Mouse (Mus musculus) heart, adult 2 months (tissue): ENCODE data around the gene H2-M10.2. TPM values are rescaled to one million over a fixed set of nuclear protein-coding genes. Genes with fewer than 3 reads are reported as not detected.

Experiments used
- DNase-seq, 2 experiments: peaks; one replicate each; pipeline ENCODE4 v3.0.0; 2021
- H3K27ac ChIP-seq: fragments of 200-600 bp; 2 replicates; pipeline ENCODE4 v1.8.1; 2022
- H3K27me3 ChIP-seq: fragments of 200-500 bp; 2 replicates; pipeline ENCODE4 v1.6.1; 2012; ENCODE audit warnings: mild to moderate bottlenecking, low read length, inconsistent platforms, mixed read lengths; ENCODE audit not compliant: control insufficient read depth, insufficient read depth
- H3K36me3 ChIP-seq: fragments of 200-500 bp; 2 replicates; pipeline ENCODE4 v1.6.1; 2012; ENCODE audit warnings: low read length, inconsistent platforms; ENCODE audit not compliant: control insufficient read depth, insufficient read depth
- H3K4me1 ChIP-seq: fragments of 200-500 bp; 2 replicates; pipeline ENCODE4 v1.6.1; 2011; ENCODE audit warnings: low read length; ENCODE audit not compliant: control insufficient read depth, insufficient read depth
- H3K4me3 ChIP-seq: fragments of 200-600 bp; 2 replicates; pipeline ENCODE4 v1.8.1; 2022
- H3K79me2 ChIP-seq: fragments of 200-500 bp; replicated peaks from 2 replicates; pipeline ENCODE4 v1.6.1; 2012; ENCODE audit warnings: mild to moderate bottlenecking, inconsistent platforms, low read length, moderate library complexity, mixed read lengths; ENCODE audit not compliant: control insufficient read depth, insufficient read depth
- H3K9ac ChIP-seq: fragments of 200-500 bp; 2 replicates; pipeline ENCODE4 v1.6.1; 2012; ENCODE audit warnings: low read depth, mild to moderate bottlenecking, control low read depth, inconsistent platforms, low read length, mixed read lengths
- CTCF ChIP-seq: fragments of 200-600 bp; IDR thresholded peaks from 2 replicates; pipeline ENCODE4 v1.8.1; 2022; ENCODE audit warnings: antibody characterized with exemption, mild to moderate bottlenecking, moderate library complexity
- EP300 ChIP-seq: fragments of 200-500 bp; IDR thresholded peaks from 2 replicates; pipeline ENCODE4 v1.6.1; 2011; ENCODE audit warnings: low read depth, low read length, control low read depth; ENCODE audit not compliant: insufficient read depth
- POLR2A ChIP-seq: fragments of 200-500 bp; IDR thresholded peaks from 2 replicates; pipeline ENCODE4 v1.6.1; 2011; ENCODE audit warnings: mild to moderate bottlenecking, low read depth, low read length, control low read depth; ENCODE audit not compliant: insufficient read depth
- WGBS: fragments of 180-500 bp; shearing (Covaris S2); methylation state at CpG from one replicate; pipeline ENCODE4 v1.1.7; 2018; 5-methylcytosine and 5-hydroxymethylcytosine counted together
- intact Hi-C: fragments of 180-260 bp; cut with DNase I; formaldehyde crosslinking; loops from one replicate; pipeline ENCODE4 v1.15.1; 2025
- long read RNA-seq: library from polyadenylated mRNA; stranded (forward); transcript quantifications from one replicate; pipeline ENCODE4 v2.0.0, GENCODE M21; 2021
- polyA plus RNA-seq: library from polyadenylated mRNA; depleted of rRNA; stranded (reverse); fragments of >200 nt; gene quantifications from 2 replicates; pipeline ENCODE4 v1.2.3, GENCODE M21; 2012; rRNA removed
- total RNA-seq, 2 experiments: library from RNA; stranded (reverse); gene quantifications; 2 replicates each; pipeline ENCODE4 v1.2.3; 2021

H2-M10.2 gene
- not detected for total RNA-seq
- polyA plus RNA-seq, result not detected in 2 replicates
- long read RNA-seq, result 0 reads

DNA sequence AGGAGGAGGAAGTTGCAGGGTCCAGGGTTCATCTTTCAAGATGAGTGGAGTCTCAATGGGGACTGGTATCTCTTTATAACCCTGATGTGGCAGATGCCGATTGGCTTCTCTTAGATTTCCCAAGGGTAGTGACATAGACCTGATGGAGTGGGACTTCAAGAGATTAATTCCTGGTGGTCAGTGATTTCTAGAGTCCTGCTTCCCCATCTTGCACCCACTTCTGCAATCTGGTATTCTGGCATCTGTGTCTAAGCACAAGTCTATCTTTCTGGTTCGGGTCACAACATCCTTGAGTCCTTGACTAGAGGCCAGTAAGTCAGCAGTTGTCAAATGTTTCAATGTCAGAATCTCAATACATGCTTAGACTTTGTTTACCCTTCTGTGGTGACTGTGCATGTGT is at the start of gene H2-M10.2:
TSS of gene H2-M10.2 (minus strand) at position 101 of the 400 bp plus-strand sequence.
- TF ChIP-seq POLR2A (no peak), CTCF (no peak), EP300 (no peak)
- intact Hi-C loops, result no loop called here
- Histone ChIP-seq H3K4me3 (no peak within 1 kb of the TSS), H3K36me3 (no peaks in the 10 kb centered on the region), H3K4me1 (no peaks in the 10 kb centered on the region), H3K79me2 (no peaks in the 10 kb centered on the region), H3K27ac (no peak within 1 kb of the TSS), H3K27me3 (no peaks in the 10 kb centered on the region), H3K9ac (no peak within 1 kb of the TSS)
- WGBS, result 75% methylated on average over 2 of the region's 2 CpGs
- no peak for DNase-seq

DNA sequence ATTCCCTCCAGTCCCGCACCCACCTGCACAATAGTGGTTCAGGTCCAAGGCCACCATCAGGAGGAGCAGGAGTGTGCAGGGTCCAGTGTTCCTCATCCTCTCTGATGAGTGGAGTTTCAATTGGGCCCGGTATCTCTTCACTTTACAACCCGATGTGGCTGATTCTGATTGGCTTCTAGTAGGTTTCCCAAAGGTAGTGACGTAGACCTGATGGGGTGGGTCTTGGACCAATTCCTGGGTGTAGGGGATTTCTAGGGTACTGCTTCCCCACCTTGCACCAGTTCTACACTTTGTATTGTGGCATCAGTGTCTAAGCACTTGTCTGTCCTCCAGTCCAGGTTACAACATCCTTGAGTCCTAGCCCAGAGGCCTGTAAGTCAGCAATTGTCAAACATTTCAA is 39.8 kb upstream of the H2-M10.2 start, which contains the start of gene H2-M10.1:
TSS of gene H2-M10.1 (minus strand) at position 101 of the 400 bp plus-strand sequence.
- no peak within 1 kb of the TSS for H3K27ac ChIP-seq
- no peaks in the 10 kb centered on the region for H3K4me1 ChIP-seq
- TF ChIP-seq EP300 (no peak), POLR2A (no peak)
- no peak within 1 kb of the TSS for H3K4me3 ChIP-seq
- no peaks in the 10 kb centered on the region for H3K79me2 ChIP-seq
- 81% methylated on average over 4 of the region's 4 CpGs for WGBS
- intact Hi-C loops, result no loop called here
- no peaks in the 10 kb centered on the region for H3K36me3 ChIP-seq
- no peak within 1 kb of the TSS for H3K9ac ChIP-seq
- H3K27me3 ChIP-seq, result no peaks in the 10 kb centered on the region
- no peak for DNase-seq

DNA sequence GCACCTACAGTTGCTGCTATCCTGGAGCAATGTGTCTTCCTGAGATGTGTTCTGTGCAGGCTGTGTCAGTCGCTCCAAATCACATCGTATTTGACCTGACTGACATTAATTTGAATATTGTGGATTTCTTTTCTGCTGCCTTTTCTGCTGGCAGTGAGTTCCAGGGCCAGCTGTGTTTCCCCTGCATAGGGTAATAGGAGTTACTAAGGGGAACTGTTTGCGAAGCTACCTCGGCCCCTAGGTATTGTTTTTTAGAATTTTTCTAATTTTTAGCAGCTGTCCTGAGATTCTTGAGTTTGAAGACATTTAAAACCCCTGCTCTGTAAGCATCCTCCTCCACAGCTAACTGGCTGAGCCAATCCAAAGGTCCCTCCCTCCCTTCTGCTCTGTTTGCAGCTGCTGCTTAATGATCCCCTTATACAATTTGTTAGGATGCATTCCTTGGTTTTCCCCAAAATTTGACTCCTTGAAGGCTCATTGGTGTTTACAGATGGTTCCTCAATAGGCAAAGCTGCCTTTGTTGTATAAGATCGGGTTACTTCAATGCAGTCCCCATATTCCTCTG is 29.5 kb upstream of the H2-M10.2 start:
- H3K4me1 ChIP-seq, result no peaks in the 10 kb centered on the region
- no peaks in the 10 kb centered on the region for H3K79me2 ChIP-seq
- intact Hi-C loops, result no loop called here
- no peaks in the 10 kb centered on the region for H3K36me3 ChIP-seq
- no peaks in the 10 kb centered on the region for H3K27me3 ChIP-seq
- peak overlapping the region; percentile 54; the same call in 1 of the 2 replicates for H3K4me3 ChIP-seq
- no peak overlapping the region for H3K27ac ChIP-seq
- H3K9ac ChIP-seq, result no peak overlapping the region
- WGBS, result 37% methylated on average over 5 of the region's 5 CpGs
- DNase-seq, result no peak
- TF ChIP-seq EP300 (no peak), POLR2A (no peak), CTCF (no peak)

DNA sequence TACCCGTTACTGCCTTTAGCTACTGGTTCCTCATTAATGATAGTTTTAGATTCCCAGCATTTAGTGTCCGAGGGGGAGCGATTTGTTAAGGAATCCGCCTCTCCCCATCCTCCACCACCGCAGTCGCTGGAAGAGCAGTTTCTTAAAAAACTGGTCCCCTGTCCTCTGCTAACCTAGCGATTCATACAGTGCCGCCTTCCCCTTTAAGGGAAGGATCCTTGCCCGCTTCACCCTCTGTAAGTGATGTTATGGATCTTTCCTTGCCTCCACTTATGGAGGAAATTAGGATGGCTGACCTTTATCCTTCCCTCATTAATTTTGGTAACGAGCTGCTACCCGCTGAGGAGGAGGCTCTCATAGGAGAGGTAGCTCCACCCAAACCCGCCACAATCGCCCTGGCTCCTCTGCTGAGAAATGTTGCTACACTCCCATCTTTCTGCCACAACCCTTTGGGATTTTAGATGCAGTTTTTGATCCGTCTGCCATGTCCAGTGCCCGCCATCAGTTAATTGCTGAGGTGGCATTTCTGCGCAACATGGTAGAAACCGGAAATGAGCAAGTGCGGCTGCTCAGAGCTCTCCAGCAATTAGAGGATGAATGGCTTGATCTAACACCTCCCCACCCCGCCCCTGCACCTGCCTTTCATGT is 28.9 kb upstream of the H2-M10.2 start:
- peak overlapping the region; percentile 52 for H3K9ac ChIP-seq
- DNase-seq, result peak; percentile 46 to 49

DNA sequence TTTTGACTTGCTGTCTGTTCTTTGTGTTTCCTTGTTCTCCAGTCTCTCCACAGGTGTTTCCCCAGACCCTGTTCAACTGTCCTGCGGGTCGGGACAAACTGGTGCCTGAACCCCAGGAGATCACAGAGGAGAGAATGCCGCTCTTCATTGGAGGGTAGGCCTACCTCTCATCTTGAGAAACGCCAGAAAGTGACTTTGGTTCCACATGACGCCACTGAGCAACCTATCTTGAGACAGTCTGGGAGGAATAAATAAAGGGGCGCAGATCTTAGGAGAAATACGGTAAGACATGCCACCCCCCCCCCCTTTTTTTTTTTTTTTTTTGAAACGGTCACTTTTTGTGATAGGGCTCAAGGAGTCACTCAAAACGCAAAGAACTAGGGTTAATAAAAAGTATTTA is 28.2 kb upstream of the H2-M10.2 start:
- Histone ChIP-seq H3K4me1 (no peaks in the 10 kb centered on the region), H3K27me3 (no peaks in the 10 kb centered on the region), H3K36me3 (no peaks in the 10 kb centered on the region), H3K27ac (no peak overlapping the region), H3K79me2 (no peaks in the 10 kb centered on the region), H3K9ac (no peak overlapping the region), H3K4me3 (peak overlapping the region; percentile 54)
- DNase-seq, result no peak
- no peak for TF ChIP-seq CTCF
- TF ChIP-seq EP300, result no peak
- no peak for TF ChIP-seq POLR2A
- WGBS, result 8% methylated on average over 9 of the region's 9 CpGs
- intact Hi-C loops, result no loop called here

More for the DNA sequence above, 28.9 kb upstream of the H2-M10.2 start:
- 1% methylated on average over 19 of the region's 19 CpGs for WGBS
- Histone ChIP-seq H3K36me3 (no peaks in the 10 kb centered on the region), H3K27me3 (no peaks in the 10 kb centered on the region), H3K79me2 (no peaks in the 10 kb centered on the region), H3K27ac (no peak overlapping the region), H3K4me1 (no peaks in the 10 kb centered on the region), H3K4me3 (peak overlapping the region; percentile 54)
- TF ChIP-seq EP300 (no peak), CTCF (no peak), POLR2A (no peak)
- intact Hi-C loops, result no loop called here

DNA sequence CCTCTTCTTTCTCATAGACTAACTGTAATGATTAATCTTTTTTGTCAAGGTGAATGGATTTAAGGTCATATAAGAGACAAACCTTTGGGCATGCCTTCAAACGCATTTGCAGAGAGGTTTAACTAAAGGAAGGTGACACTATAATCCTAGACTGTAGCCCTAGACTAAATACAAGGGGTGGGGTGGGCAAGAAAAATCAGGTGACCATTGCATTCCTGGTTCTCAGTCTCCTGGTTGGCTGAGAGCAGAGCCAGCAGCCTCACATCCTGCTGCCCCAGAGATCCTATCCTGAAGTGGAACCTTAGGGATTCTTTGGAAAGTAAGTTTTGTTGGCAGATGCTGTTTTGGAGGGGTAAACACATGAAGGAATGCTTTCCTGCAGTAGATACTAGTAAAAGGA is 23.0 kb upstream of the H2-M10.2 start:
- no peak for DNase-seq

More for the DNA sequence above, 23.0 kb upstream of the H2-M10.2 start:
- TF ChIP-seq POLR2A (no peak), EP300 (no peak), CTCF (no peak)
- Histone ChIP-seq H3K79me2 (no peaks in the 10 kb centered on the region), H3K4me1 (no peaks in the 10 kb centered on the region; the same call in 1 of the 2 replicates), H3K9ac (no peak overlapping the region), H3K27me3 (no peaks in the 10 kb centered on the region), H3K27ac (no peak overlapping the region), H3K4me3 (no peak overlapping the region), H3K36me3 (no peaks in the 10 kb centered on the region)
- WGBS, result 50% methylated on average over 1 of the region's 1 CpGs
- intact Hi-C loops, result loop anchor here (2.0 to 5.0 kb wide), 2 partner anchors 110 to 478 kb away; no protein-coding TSS in a partner anchor
